Mouse (Mus musculus): ENCODE results near the gene Ankfy1.
A peak's percentile ranks its signal among the peaks of the same experiment; 100 is the strongest.

Ankfy1 gene

DNA sequence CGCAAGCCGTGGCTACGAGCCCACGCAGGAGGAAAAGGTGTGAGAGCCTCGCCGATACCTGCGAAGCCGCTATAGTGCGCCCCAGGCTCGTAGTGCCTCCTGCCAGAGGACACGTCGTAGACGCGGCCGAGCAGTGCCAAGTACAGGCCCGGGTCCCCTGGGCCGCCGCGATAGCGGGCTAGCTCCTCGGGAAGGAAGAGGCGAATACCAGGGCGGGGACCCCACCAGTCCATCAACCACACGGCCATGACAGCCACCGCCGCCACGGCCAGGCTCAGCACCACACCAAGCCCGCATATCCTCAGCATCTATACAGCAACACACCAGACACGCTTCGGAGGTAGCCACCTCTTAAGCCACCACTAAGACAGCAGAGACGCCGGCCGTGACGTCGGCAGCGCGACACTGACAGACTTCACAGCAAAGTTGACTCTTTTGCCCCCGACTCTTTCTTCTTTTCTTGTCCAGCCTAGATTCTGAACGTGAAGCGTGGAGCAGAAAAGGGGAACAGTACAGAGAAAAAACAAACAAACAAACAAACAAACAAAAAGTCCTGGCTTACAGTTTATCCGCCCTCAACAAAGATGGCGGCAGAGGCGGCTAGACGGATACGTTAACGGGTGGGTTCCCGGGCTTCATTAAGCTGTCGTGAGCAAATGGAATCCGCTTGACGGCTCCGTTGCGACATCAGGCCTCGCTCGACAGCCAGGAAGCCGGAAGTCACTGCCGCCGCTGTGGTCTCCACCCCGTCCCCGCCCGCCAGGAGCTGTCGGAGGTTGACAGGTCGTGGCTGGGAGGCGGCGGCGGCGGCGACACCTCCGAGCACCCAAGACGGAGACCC lies 105.9 kb downstream of the Ankfy1 start, which contains the start of the genes Cyb5d2 and Zzef1:
Gene Cyb5d2 (minus strand): TSS at position 688 of the 841 bp plus-strand sequence.
Gene Zzef1 (plus strand): TSS at position 772 of the 841 bp plus-strand sequence.
- DNase-seq (ENCODE audit: low read depth): peak; percentile 98

DNA sequence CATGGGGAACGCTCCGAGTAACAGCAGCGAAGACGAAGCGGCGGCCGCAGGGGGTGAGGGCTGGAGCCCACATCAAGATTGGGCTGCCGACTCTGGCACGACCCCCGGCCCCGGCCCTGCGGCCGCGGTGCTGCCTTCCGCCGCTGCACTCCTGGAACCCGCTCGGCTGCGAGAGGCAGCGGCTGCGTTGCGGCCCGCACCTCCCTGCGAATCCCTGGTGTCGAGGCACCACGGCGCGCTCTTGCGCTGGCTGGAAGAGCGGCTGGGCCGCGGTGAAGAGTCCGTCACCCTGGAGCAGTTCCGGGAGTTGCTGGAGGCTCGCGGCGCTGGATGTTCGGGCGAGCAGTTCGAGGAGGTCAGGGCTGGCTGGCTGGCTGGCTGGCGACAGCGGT lies 106.5 kb downstream of the Ankfy1 start:
- DNase-seq (ENCODE audit: low read depth): no peak

DNA sequence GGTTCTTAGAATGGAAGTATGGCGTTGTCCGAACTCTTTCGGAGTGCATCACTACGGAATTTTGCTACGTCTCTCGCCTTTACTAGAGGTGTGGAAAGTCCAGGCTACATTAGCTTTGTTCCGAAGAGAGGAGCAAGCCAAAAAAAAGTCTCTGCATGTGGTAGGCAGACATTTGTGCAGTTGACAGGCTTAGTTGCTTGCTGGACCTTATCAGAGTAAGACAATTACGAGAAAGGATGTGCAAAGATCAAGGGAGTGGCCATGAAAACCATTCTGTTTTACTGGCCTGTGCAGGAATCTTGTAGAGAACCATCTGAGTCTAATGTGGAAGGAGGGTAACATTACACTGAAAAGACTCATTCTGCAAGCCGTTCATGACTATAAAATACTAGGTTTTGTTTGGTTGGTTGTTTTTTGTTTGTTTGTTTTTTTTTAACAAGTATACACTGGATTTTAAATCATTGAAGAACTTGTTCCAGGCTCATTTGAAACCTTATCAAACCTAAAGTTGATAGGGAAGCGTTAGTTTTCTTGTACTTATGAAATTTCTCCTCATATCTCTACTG lies 107.0 kb downstream of the Ankfy1 start:
- DNase-seq (ENCODE audit: low read depth): peak; percentile 23

DNA sequence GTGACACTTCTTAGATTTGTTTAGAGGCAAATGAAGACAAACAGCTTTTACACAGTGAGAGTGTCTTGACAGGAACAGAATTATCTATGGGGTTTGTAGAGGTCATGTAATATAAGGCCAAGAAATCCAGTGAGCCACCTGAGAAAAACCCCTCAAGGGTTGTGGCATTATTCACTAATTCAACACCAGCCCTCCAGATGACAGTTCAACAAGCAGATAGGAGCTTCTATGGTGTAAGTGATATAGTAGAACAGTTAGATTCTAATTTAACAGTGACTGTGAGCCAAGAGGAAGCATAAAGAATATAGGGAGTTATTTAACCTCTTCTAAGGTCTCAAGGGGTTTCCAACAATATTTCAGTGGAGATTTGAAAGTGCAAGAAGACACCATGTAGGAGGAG lies 108.3 kb downstream of the Ankfy1 start:
- DNase-seq (ENCODE audit: low read depth): no peak

DNA sequence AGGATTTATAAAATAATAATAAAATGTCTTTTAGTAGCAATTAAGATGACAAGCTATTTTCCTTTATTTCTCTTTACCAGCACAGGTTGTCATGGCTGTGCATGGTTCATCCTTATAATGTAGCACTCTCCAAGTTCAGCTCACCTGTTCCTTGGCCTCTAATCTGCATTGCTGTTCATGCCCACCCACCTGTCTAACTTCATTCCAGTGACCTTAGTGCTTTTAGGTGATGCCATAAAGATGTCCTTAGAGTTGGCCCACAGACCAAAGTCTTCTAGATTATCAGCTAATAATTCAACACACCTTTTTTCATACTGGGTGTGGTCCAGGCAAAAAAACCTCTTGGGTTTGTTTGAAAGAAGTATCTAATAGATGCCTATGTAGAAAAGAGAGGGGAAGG lies 111.4 kb downstream of the Ankfy1 start:
- no peak for DNase-seq (ENCODE audit: low read depth)

DNA sequence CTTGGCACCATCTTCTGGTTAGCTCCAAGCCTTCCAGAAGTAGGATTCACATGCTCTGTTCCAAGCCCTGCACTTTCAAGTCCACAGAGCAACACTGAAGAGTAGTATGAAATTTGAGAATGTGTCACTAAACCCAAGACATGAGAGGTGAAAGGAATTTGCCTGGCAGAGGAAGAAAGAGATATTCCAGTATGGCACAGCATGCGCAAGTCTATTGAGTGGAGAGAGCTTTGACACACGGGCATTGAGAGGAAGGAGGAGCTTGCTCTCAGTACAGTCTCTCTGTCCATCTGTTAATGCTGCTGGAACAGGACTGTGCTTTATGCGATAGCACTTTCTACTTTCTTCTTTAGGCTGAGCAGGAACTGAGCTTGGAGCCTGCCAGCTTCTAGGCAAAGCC lies 113.2 kb downstream of the Ankfy1 start:
- no peak for DNase-seq (ENCODE audit: low read depth)

DNA sequence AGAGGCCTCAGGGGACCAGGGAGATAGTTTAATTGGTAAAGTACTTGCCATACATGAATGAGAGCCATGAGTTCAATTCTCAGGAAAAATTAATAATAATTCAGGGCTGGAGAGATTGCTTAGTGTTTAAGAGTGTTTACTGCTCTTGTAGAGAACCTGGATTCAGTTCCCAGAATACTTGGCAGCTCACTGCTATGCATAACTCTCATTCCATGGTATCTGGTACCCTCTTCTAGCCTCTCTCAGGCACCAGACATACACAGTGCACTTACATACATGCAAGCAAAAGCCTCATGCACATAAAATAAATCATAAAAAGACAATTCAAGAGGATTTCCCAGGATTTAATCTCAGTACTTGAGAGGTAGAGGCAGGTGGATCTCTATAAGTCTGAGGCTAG lies 114.8 kb downstream of the Ankfy1 start:
- no peak for DNase-seq (ENCODE audit: low read depth)

DNA sequence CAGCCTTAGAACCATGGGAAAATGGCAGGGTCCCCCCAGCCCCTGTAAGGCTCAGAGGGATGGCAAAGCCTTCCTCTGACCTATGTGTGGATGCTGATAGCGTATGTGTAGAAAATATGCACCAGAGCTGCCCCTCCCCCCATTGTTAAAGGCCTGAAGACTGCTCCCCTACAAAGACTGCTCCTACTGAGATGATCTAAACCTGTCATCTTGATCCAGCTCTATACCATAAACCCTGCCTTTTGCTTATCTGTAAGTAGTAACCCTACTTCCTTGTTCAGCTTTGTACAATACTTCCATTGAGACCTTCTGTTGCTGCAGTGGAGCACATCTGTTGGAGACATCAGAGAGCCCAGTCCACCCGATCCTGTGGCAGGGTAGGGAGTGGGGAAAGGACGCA lies 115.4 kb downstream of the Ankfy1 start:
- no peak for DNase-seq (ENCODE audit: low read depth)

DNA sequence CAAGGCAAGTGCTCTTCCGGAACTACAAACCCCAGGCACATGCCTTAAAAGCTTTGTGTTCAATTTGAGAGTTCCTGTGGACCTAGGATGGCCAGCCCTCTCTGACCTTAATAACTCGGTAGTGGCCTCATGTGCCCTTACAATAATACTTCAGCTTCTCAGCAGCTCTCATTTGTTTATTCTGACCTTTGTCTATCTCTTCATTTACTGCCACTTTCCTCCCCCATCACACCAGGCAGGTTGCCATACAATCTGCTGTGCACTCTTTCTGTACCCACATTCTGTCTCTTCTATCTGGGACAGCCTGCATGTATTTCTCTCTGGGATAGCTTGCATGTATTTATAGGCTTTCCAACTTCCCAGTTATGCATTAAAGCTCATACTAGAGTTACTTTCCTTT lies 116.8 kb downstream of the Ankfy1 start:
- no peak for DNase-seq (ENCODE audit: low read depth)

DNA sequence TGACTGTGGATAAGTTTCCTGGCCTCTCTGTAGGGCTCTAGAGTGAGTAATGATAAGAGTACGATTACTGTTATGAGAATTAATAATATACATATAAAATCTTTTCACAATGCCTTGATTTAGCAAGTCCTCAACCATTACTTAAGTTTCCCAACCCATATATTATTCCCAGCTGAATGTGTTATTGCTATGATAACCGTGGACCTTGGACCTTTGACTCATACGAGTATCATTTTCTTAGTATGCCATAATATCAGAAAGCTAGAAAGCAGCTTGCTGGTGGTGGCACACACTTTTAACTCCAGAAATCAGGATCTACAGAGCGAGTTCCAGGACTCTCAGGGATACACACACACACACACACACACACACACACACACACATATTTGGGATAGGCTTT lies 118.2 kb downstream of the Ankfy1 start:
- DNase-seq (ENCODE audit: low read depth): no peak

DNA sequence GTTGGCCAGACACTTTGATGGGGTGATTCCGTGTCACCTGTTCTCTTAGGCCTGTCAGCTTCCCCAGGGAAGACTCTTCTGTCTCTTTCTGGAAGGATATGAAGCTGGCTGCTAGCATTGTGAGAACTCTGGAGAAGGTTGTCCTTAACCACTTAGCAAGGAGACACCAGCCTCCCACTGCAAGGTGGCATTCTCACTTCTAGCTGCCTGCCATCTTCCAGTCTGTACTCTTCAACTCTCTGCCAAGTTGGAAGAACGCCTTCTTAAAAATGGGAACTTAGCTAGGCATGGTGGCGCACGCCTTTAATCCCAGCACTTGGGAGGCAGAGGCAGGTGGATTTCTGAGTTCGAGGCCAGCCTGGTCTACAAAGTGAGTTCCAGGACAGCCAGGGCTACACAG lies 123.9 kb downstream of the Ankfy1 start:
- DNase-seq (ENCODE audit: low read depth): no peak

DNA sequence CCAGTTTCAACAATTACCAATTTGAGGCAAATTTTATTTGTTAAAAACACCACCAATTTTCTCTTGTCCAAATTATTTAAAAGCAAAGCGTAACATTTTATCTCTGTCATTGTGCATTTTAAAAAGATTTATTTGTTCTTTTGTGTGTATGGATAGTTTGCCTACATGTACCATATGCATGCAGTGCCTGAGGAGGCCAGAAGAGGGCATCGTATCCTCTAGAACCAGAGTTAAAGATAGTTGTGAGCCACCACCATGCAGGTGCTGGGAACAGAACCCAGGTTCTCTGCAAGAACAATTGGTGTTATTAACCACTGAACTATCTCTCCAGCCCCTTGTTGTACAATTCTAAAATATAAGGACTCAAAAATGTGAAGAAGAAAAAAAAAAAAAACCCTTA lies 124.4 kb downstream of the Ankfy1 start:
- DNase-seq (ENCODE audit: low read depth): no peak

DNA sequence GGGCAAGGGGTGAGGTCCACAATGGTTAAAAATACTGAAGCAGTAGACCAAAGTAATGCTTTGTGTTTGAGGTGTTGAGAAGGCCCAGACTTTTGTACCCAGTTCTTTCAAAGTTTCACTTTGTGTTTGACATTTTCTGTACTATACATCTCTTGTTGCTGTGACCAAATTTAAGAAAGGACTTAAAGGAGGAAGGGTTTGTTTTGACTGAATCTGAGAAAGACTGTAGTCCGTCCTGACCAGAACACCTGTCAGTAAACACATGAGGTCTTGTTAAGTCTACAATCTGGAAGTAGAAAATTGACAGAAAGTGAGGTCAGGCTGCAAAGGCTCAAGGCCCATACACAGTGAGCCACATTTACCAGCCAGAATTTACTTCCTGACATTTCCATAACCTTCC lies 127.1 kb downstream of the Ankfy1 start:
- DNase-seq (ENCODE audit: low read depth): no peak

DNA sequence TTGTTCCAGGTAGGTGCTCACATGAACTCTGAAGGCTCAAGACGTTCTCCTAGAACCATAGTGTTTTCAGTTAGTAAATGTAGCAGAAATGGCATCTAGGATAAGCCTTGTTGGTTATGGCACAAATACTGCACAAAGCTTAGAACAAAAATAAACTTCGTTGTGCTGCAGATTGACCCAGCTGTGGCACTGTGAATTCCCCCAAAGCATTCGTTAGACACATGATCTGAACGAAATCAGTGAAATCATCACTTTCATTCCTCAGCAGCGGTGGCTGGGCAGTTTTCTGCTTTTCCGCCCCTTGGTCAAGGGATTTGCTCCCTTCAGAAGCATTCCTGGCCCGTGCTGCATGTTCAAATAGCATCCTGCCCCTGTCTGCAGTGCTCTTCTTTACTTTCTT lies 128.3 kb downstream of the Ankfy1 start:
- DNase-seq (ENCODE audit: low read depth): no peak

DNA sequence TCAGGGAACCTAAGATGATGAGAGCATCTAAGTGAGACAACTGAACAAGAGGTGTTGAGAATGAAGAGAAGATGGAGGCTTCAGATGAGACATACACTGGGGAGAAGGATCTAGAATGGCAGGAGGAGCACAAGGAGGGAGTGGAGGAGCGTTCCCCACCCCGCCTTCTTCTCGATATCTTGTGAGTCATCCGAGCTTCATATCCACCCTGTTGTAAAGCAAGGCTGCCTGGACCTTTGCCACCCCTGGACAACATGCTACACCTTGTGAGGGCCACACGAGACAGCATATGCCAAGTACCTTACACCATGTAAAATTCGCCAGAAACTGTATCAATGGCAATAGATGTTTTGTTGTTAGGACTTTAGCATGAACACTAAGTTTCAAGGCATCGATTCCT lies 131.2 kb downstream of the Ankfy1 start:
- no peak for DNase-seq (ENCODE audit: low read depth)

Data from 416B (cell line).